ENCODE assay signal across 7 mouse cellular contexts in genomic region chr11:30771904-30772581, GRCm38 (mm10). TPM values are rescaled to one million over a fixed set of nuclear protein-coding genes. Genes with fewer than 3 reads are reported as not detected.
DNase-seq lines count a peak whose midpoint lies in the region; ATAC-seq lines count a peak whose summit lies in the region.

No protein-coding gene starts in this region.

- peak overlapping the region; percentile 94 for H3K27ac ChIP-seq in intestine, embryonic 16.5 days (ENCODE audit: low read length)
- peak overlapping the region; percentile 94 for H3K27ac ChIP-seq in limb, embryonic 12.5 days
- peak overlapping the region; percentile 96 for H3K27ac ChIP-seq in midbrain, embryonic 14.5 days (replicated peaks; ENCODE audit: low read depth, low read length)

- DNase-seq in adrenal gland, adult 2 months, result peak; percentile 78
- DNase-seq in embryo, embryonic 10 days (ENCODE audit: low spot score), result peak; percentile 51
- DNase-seq in gastrocnemius, postnatal 14 days, result peak; percentile 59
- peak; percentile 74 for DNase-seq in midbrain, embryonic 14.5 days
- DNase-seq in spleen, adult 18-20 months, result peak; percentile 38 to 49

- ATAC-seq in intestine, embryonic 16.5 days, result peak; percentile 86
- peak; percentile 76 for ATAC-seq in limb, embryonic 12.5 days (ENCODE audit: insufficient number of reproducible peaks, insufficient read depth, low FRiP score, low TSS enrichment, low read depth)
- ATAC-seq in midbrain, embryonic 14.5 days (ENCODE audit: low FRiP score, low TSS enrichment), result peak; percentile 80

- intact Hi-C loops in gastrocnemius, postnatal 14 days (cut with DNase I; ENCODE audit: low total_unique reads), result no loop called here

- H3K4me3 ChIP-seq in intestine, embryonic 16.5 days (ENCODE audit: low read length), result peak overlapping the region; percentile 98
- H3K4me3 ChIP-seq in limb, embryonic 12.5 days (replicated peaks), result peak overlapping the region; percentile 96
- H3K4me3 ChIP-seq in midbrain, embryonic 14.5 days (replicated peaks; ENCODE audit: low read depth, low read length), result peak overlapping the region; percentile 75

- H3K4me2 ChIP-seq in intestine, embryonic 16.5 days (ENCODE audit: low read depth, low read length), result peak overlapping the region; percentile 78
- peak overlapping the region; percentile 69 for H3K4me2 ChIP-seq in limb, embryonic 12.5 days
- peak overlapping the region; percentile 62 for H3K4me2 ChIP-seq in midbrain, embryonic 14.5 days (ENCODE audit: low read length)

- H3K27me3 ChIP-seq in intestine, embryonic 16.5 days (replicated peaks; ENCODE audit: control insufficient read depth, insufficient read depth, low read length), result no peaks in the 10 kb centered on the region
- H3K27me3 ChIP-seq in limb, embryonic 12.5 days, result no peaks in the 10 kb centered on the region
- no peaks in the 10 kb centered on the region for H3K27me3 ChIP-seq in midbrain, embryonic 14.5 days (ENCODE audit: control insufficient read depth, insufficient read depth, low read length)

- H3K9me3 ChIP-seq in intestine, embryonic 16.5 days (ENCODE audit: control insufficient read depth, low read length), result no peaks in the 10 kb centered on the region
- H3K9me3 ChIP-seq in limb, embryonic 12.5 days, result no peaks in the 10 kb centered on the region
- H3K9me3 ChIP-seq in midbrain, embryonic 14.5 days (ENCODE audit: control insufficient read depth, low read length), result no peaks in the 10 kb centered on the region

- H3K9ac ChIP-seq in intestine, embryonic 16.5 days (ENCODE audit: low read depth, low read length), result peak overlapping the region; percentile 99
- H3K9ac ChIP-seq in limb, embryonic 12.5 days (replicated peaks), result peak overlapping the region; percentile 96
- H3K9ac ChIP-seq in midbrain, embryonic 14.5 days (replicated peaks; ENCODE audit: low read length), result peak overlapping the region; percentile 97

- no peaks in the 10 kb centered on the region for H3K36me3 ChIP-seq in intestine, embryonic 16.5 days (ENCODE audit: control insufficient read depth, insufficient read depth, low read length)
- no peaks in the 10 kb centered on the region for H3K36me3 ChIP-seq in limb, embryonic 12.5 days
- no peaks in the 10 kb centered on the region for H3K36me3 ChIP-seq in midbrain, embryonic 14.5 days (ENCODE audit: control insufficient read depth, insufficient read depth, low read length)

- peaks cover 3% of the 10 kb centered on the region; the same call in 1 of the 2 replicates for H3K4me1 ChIP-seq in intestine, embryonic 16.5 days (ENCODE audit: control insufficient read depth, insufficient read depth, low read length)
- peaks cover 11% of the 10 kb centered on the region for H3K4me1 ChIP-seq in limb, embryonic 12.5 days (replicated peaks)
- H3K4me1 ChIP-seq in midbrain, embryonic 14.5 days (ENCODE audit: control insufficient read depth, insufficient read depth, low read length), result peaks cover 17% of the 10 kb centered on the region

- under 1% methylated on average over 57 of the region's 64 CpGs for WGBS in intestine, embryonic 16.5 days
- WGBS in limb, embryonic 12.5 days, result under 1% methylated on average over 63 of the region's 64 CpGs
- 0% methylated on average over 64 of the region's 64 CpGs for WGBS in midbrain, embryonic 14.5 days

RNA-seq across cellular contexts. Expression of gene Psme4, which starts 0.5 kb away (rescaled TPM):
- total RNA-seq in adrenal gland, adult 2 months (2021), result 10 to 100 TPM; 52.1 to 65.0 TPM
- 3.2 and 3.7 TPM in 2 replicates for polyA plus RNA-seq in adrenal gland, adult 2 months (2012; rRNA removed)
- 10 to 100 TPM; 79.1 to 91.1 TPM for total RNA-seq in gastrocnemius, postnatal 14 days (2021)
- 8.6 and 10.5 TPM in 2 replicates for polyA plus RNA-seq in intestine, embryonic 16.5 days (2015; fragmentation: Nextera tagmentation; extraction: Ambion mirVana)
- polyA plus RNA-seq in limb, embryonic 12.5 days (2016; fragmentation: Nextera tagmentation; extraction: Ambion mirVana), result 31.2 and 33.1 TPM in 2 replicates
- 28.8 and 30.9 TPM in 2 replicates for polyA plus RNA-seq in midbrain, embryonic 14.5 days (2014; fragmentation: Nextera tagmentation; extraction: Ambion mirVana)

Comparison
In these comparisons a context has a peak if more than half of its experiments do, and no peak if none do; other contexts are left out.
1. Peak in every context shown above with its lines: DNase-seq, ATAC-seq, H3K4me3 ChIP-seq and H3K27ac ChIP-seq.